Mouse (Mus musculus): ENCODE measurements around the gene Ttc23. TPM values are rescaled to one million over a fixed set of nuclear protein-coding genes. Genes with fewer than 3 reads are reported as not detected.

The Ttc23 gene
- total and polyA plus RNA-seq, 3 experiments = 0.42 to 4.8 TPM; not detected in 1

- H3K4me3 ChIP-seq (ENCODE audit: control insufficient read depth in 1 of 2, insufficient read depth in 1 of 2, low read depth in 2 of 2, low read length in 2 of 2) = no peak overlapping the region
- no peak for TF ChIP-seq MXI1 (IDR thresholded peaks at IDR 0.05; ENCODE audit: low read depth, low read length)
- no peak for TF ChIP-seq GABPA (IDR thresholded peaks at IDR 0.05; ENCODE audit: low read depth, low read length)
- TF ChIP-seq POLR2AphosphoS2 (IDR thresholded peaks at IDR 0.05; ENCODE audit: low read length) = no peak
- no peak for TF ChIP-seq CHD2 (IDR thresholded peaks at IDR 0.05; ENCODE audit: low read length)
- no peak for TF ChIP-seq ELF1 (IDR thresholded peaks at IDR 0.05; ENCODE audit: low read depth, low read length)
- H3K9me3 ChIP-seq (replicated peaks; ENCODE audit: insufficient read depth, low read length) = no peaks in the 10 kb centered on the region
- H3K9ac ChIP-seq (ENCODE audit: control insufficient read depth, low read depth, low read length, poor library complexity, severe bottlenecking) = no peak overlapping the region
- H3K36me3 ChIP-seq (ENCODE audit: control insufficient read depth in 1 of 2, insufficient read depth in 2 of 2, low read length in 2 of 2) = no peaks in the 10 kb centered on the region
- no peaks in the 10 kb centered on the region for H3K27me3 ChIP-seq (ENCODE audit: control insufficient read depth in 1 of 2, insufficient read depth in 2 of 2, low read length in 2 of 2)
- no peaks in the 10 kb centered on the region for H3K4me1 ChIP-seq (ENCODE audit: control insufficient read depth in 1 of 2, insufficient read depth in 2 of 2, low read length in 2 of 2)
- no peak overlapping the region for H3K27ac ChIP-seq (ENCODE audit: control insufficient read depth, low read depth, low read length)
- H3K79me2 ChIP-seq (ENCODE audit: control insufficient read depth, insufficient read depth, low read length, poor library complexity) = no peaks in the 10 kb centered on the region
- no peak for DNase-seq (ENCODE audit: low read depth, low spot score)
Measured at GRCm38 (mm10) chr7:67793449-67793848, 146.2 kb downstream of the Ttc23 start.

GRCm38 (mm10) chr7:67797065-67797464, 149.9 kb downstream of the Ttc23 start:
- no peak for DNase-seq (ENCODE audit: low read depth, low spot score)
- H3K9ac ChIP-seq (ENCODE audit: control insufficient read depth, low read depth, low read length, poor library complexity, severe bottlenecking) = no peak overlapping the region
- H3K4me1 ChIP-seq (ENCODE audit: control insufficient read depth in 1 of 2, insufficient read depth in 2 of 2, low read length in 2 of 2) = no peaks in the 10 kb centered on the region
- no peaks in the 10 kb centered on the region for H3K36me3 ChIP-seq (ENCODE audit: control insufficient read depth in 1 of 2, insufficient read depth in 2 of 2, low read length in 2 of 2)
- no peaks in the 10 kb centered on the region for H3K27me3 ChIP-seq (ENCODE audit: control insufficient read depth in 1 of 2, insufficient read depth in 2 of 2, low read length in 2 of 2)
- H3K27ac ChIP-seq (ENCODE audit: control insufficient read depth, low read depth, low read length) = no peak overlapping the region
- no peak for TF ChIP-seq UBTF (IDR thresholded peaks at IDR 0.05; ENCODE audit: borderline replicate concordance, insufficient read depth, low read depth, low read length)
- no peak for TF ChIP-seq MAFK (IDR thresholded peaks at IDR 0.05; ENCODE audit: borderline replicate concordance, low read depth, low read length)
- no peak for TF ChIP-seq MAZ (IDR thresholded peaks at IDR 0.05; ENCODE audit: low read depth, low read length)
- no peaks in the 10 kb centered on the region for H3K9me3 ChIP-seq (replicated peaks; ENCODE audit: insufficient read depth, low read length)
- H3K79me2 ChIP-seq (ENCODE audit: control insufficient read depth, insufficient read depth, low read length, poor library complexity) = no peaks in the 10 kb centered on the region
- H3K4me3 ChIP-seq (ENCODE audit: control insufficient read depth in 1 of 2, insufficient read depth in 1 of 2, low read depth in 2 of 2, low read length in 2 of 2) = no peak overlapping the region

- DNase-seq (ENCODE audit: low read depth, low spot score) = no peak
- no peak for TF ChIP-seq CHD1 (IDR thresholded peaks at IDR 0.05; ENCODE audit: low read depth, low read length)
- no peak for TF ChIP-seq GABPA (IDR thresholded peaks at IDR 0.05; ENCODE audit: low read depth, low read length)
- TF ChIP-seq MYB (IDR thresholded peaks at IDR 0.05; ENCODE audit: low read depth, low read length) = no peak
- TF ChIP-seq CHD2 (IDR thresholded peaks at IDR 0.05; ENCODE audit: low read length) = no peak
- no peak for TF ChIP-seq SIN3A (IDR thresholded peaks at IDR 0.05; ENCODE audit: low read length)
- no peak for TF ChIP-seq ZC3H11A (IDR thresholded peaks at IDR 0.05; ENCODE audit: low read depth, low read length)
- no peak for TF ChIP-seq TAL1 (IDR thresholded peaks at IDR 0.05; ENCODE audit: low read length)
- no peak for TF ChIP-seq RCOR1 (IDR thresholded peaks at IDR 0.05; ENCODE audit: low read depth, low read length)
- no peak for TF ChIP-seq SMC3 (IDR thresholded peaks at IDR 0.05; ENCODE audit: low read depth, low read length)
- TF ChIP-seq JUND (IDR thresholded peaks at IDR 0.05; ENCODE audit: low read depth, low read length) = no peak
- TF ChIP-seq CTCF (IDR thresholded peaks at IDR 0.05 in 2 of 3, conservative IDR thresholded peaks at IDR 0.05 in 1 of 3; ENCODE audit: control insufficient read depth in 1 of 3, insufficient read depth in 1 of 3, low read depth in 2 of 3, low read length in 3 of 3, poor library complexity in 1 of 3, severe bottlenecking in 1 of 3) = no peak
- TF ChIP-seq UBTF (IDR thresholded peaks at IDR 0.05; ENCODE audit: borderline replicate concordance, insufficient read depth, low read depth, low read length) = no peak
- no peaks in the 10 kb centered on the region for H3K36me3 ChIP-seq (ENCODE audit: control insufficient read depth in 1 of 2, insufficient read depth in 2 of 2, low read length in 2 of 2)
Measured at GRCm38 (mm10) chr7:67798476-67798875, 151.3 kb downstream of the Ttc23 start.

More at GRCm38 (mm10) chr7:67798476-67798875, 151.3 kb downstream of the Ttc23 start:
- no peaks in the 10 kb centered on the region for H3K4me1 ChIP-seq (ENCODE audit: control insufficient read depth in 1 of 2, insufficient read depth in 2 of 2, low read length in 2 of 2)
- no peak overlapping the region for H3K4me3 ChIP-seq (ENCODE audit: control insufficient read depth in 1 of 2, insufficient read depth in 1 of 2, low read depth in 2 of 2, low read length in 2 of 2)
- H3K27ac ChIP-seq (ENCODE audit: control insufficient read depth, low read depth, low read length) = no peak overlapping the region
- no peaks in the 10 kb centered on the region for H3K27me3 ChIP-seq (ENCODE audit: control insufficient read depth in 1 of 2, insufficient read depth in 2 of 2, low read length in 2 of 2)
- no peaks in the 10 kb centered on the region for H3K79me2 ChIP-seq (ENCODE audit: control insufficient read depth, insufficient read depth, low read length, poor library complexity)
- H3K9ac ChIP-seq (ENCODE audit: control insufficient read depth, low read depth, low read length, poor library complexity, severe bottlenecking) = no peak overlapping the region
- no peaks in the 10 kb centered on the region for H3K9me3 ChIP-seq (replicated peaks; ENCODE audit: insufficient read depth, low read length)
